Mouse (Mus musculus) yolk sac, embryonic 10.5 days (tissue): ENCODE results near the gene Cirbp.
"Not testable (repeated sequence)": the region's sequence is repeated elsewhere in the genome, so short reads cannot be mapped to it uniquely, and the experiment has no call there.

ENCODE experiments used
- DNase-seq: peaks from one replicate; pipeline ENCODE4 v3.0.0-alpha.2; 2017; ENCODE audit warnings: low spot score

The Cirbp gene

GRCm38 (mm10) chr10:80163721-80164120 lies 2.1 kb upstream of the Cirbp start:
- no peak for DNase-seq

GRCm38 (mm10) chr10:80164161-80164997 lies 1.4 kb upstream of the Cirbp start:
- no peak for DNase-seq

- peak; percentile 95 for DNase-seq
These were observed 814 bp upstream of the Cirbp start for GRCm38 (mm10) chr10:80164998-80165344.

GRCm38 (mm10) chr10:80166136-80166535 lies 351 bp downstream of the Cirbp start:
- DNase-seq, result not testable (repeated sequence)

GRCm38 (mm10) chr10:80167460-80168037 lies 1.8 kb downstream of the Cirbp start:
- peak; percentile 99 for DNase-seq

GRCm38 (mm10) chr10:80168038-80168661 lies 2.4 kb downstream of the Cirbp start:
- DNase-seq, result peak; percentile 93

- DNase-seq, result no peak
These were observed 3.3 kb downstream of the Cirbp start for GRCm38 (mm10) chr10:80169070-80169469.

- DNase-seq, result no peak
These were observed 3.9 kb downstream of the Cirbp start for GRCm38 (mm10) chr10:80169651-80170050.

- no peak for DNase-seq
These were observed 4.3 kb downstream of the Cirbp start for GRCm38 (mm10) chr10:80170052-80170451.

- no peak for DNase-seq
These were observed 4.8 kb downstream of the Cirbp start for GRCm38 (mm10) chr10:80170601-80171021.

GRCm38 (mm10) chr10:80171252-80171651 lies 5.5 kb downstream of the Cirbp start:
- no peak for DNase-seq

GRCm38 (mm10) chr10:80171760-80172526 lies 6.2 kb downstream of the Cirbp start:
- DNase-seq, result no peak

GRCm38 (mm10) chr10:80172527-80173292 lies 6.9 kb downstream of the Cirbp start, which contains the start of gene 1600002K03Rik:
1600002K03Rik (plus strand) TSS chr10:80172944.
- DNase-seq, result peak; percentile 95

- no peak for DNase-seq
These were observed 7.6 kb downstream of the Cirbp start for GRCm38 (mm10) chr10:80173358-80173757.

- no peak for DNase-seq
These were observed 8.3 kb downstream of the Cirbp start for GRCm38 (mm10) chr10:80173955-80174640.

- DNase-seq, result no peak
These were observed 8.9 kb downstream of the Cirbp start for GRCm38 (mm10) chr10:80174705-80175104.

- no peak for DNase-seq
These were observed 9.9 kb downstream of the Cirbp start for GRCm38 (mm10) chr10:80175536-80176269.

- DNase-seq, result no peak
These were observed 10.6 kb downstream of the Cirbp start for GRCm38 (mm10) chr10:80176270-80176834.

GRCm38 (mm10) chr10:80177441-80178279 lies 11.9 kb downstream of the Cirbp start:
- DNase-seq, result no peak
